Mouse (Mus musculus) heart, postnatal 14 days (tissue): ENCODE data around the gene Chdh. TPM values are rescaled to one million over a fixed set of nuclear protein-coding genes. Genes with fewer than 3 reads are reported as not detected.

Experiments used
- DNase-seq, 2 experiments: peaks; one replicate each; pipeline ENCODE4 v3.0.0; 2021 to 2022
- intact Hi-C: fragments of 180-260 bp; cut with DNase I; formaldehyde crosslinking; loops from one replicate; pipeline ENCODE4 v1.15.1; 2025
- long read RNA-seq, 2 experiments: library from polyadenylated mRNA; stranded (forward); transcript quantifications; one replicate each; pipeline ENCODE4 v2.0.0; 2021
- total RNA-seq, 2 experiments: library from RNA; stranded (reverse); gene quantifications; 2 replicates each; pipeline ENCODE4 v1.2.3; 2021

Chdh gene
- total RNA-seq = under 1 TPM; 0.49 to 0.84 TPM
- long read RNA-seq, experiment 1 = 0 reads
- long read RNA-seq, experiment 2 = 0 reads

- intact Hi-C loops = no loop called here
Observed at GRCm38 (mm10) chr14:30008733-30009575, at the start of gene Chdh, which contains the start of gene Il17rb. Gene Chdh (plus strand): TSS chr14:30009023. Gene Il17rb (minus strand): TSS chr14:30008896.

GRCm38 (mm10) chr14:29967611-29968010 lies 41.2 kb upstream of the Chdh start:
- no peak for DNase-seq
- intact Hi-C loops = no loop called here

More at GRCm38 (mm10) chr14:30008733-30009575, at the start of gene Chdh, which contains the start of gene Il17rb:
- DNase-seq = peak; percentile 60 to 61

- peak; percentile 89 to 93 for DNase-seq
- intact Hi-C loops = no loop called here
Observed at GRCm38 (mm10) chr14:29968075-29968821, 40.6 kb upstream of the Chdh start, which contains the start of gene Selenok. Gene Selenok (plus strand): TSS chr14:29968308.

- DNase-seq = no peak
- intact Hi-C loops = no loop called here
Observed at GRCm38 (mm10) chr14:29971446-29971845, 37.4 kb upstream of the Chdh start.

- DNase-seq = no peak
- intact Hi-C loops = no loop called here
Observed at GRCm38 (mm10) chr14:29971993-29972392, 36.8 kb upstream of the Chdh start.

- DNase-seq = no peak
- intact Hi-C loops = no loop called here
Observed at GRCm38 (mm10) chr14:29976927-29977326, 31.9 kb upstream of the Chdh start.

GRCm38 (mm10) chr14:29978254-29979204 lies 30.3 kb upstream of the Chdh start, which contains the start of gene Actr8:
Gene Actr8 (plus strand): TSS chr14:29978337.
- intact Hi-C loops = no loop called here
- DNase-seq = peak; percentile 96

GRCm38 (mm10) chr14:29980447-29981205 lies 28.2 kb upstream of the Chdh start:
- intact Hi-C loops = no loop called here
- peak in 1 of 2 experiments; percentile 26 for DNase-seq

- intact Hi-C loops = no loop called here
- no peak for DNase-seq
Observed at GRCm38 (mm10) chr14:29986096-29986495, 22.7 kb upstream of the Chdh start.

- intact Hi-C loops = no loop called here
- no peak for DNase-seq
Observed at GRCm38 (mm10) chr14:29987276-29987675, 21.5 kb upstream of the Chdh start.

- intact Hi-C loops = no loop called here
- no peak for DNase-seq
Observed at GRCm38 (mm10) chr14:29987739-29988138, 21.1 kb upstream of the Chdh start.

GRCm38 (mm10) chr14:29988337-29988736 lies 20.5 kb upstream of the Chdh start:
- intact Hi-C loops = no loop called here
- DNase-seq = no peak

- intact Hi-C loops = no loop called here
- DNase-seq = no peak
Observed at GRCm38 (mm10) chr14:29994976-29995375, 13.8 kb upstream of the Chdh start.

- intact Hi-C loops = no loop called here
- no peak for DNase-seq
Observed at GRCm38 (mm10) chr14:29996000-29996751, 12.6 kb upstream of the Chdh start.

GRCm38 (mm10) chr14:29997345-29997744 lies 11.5 kb upstream of the Chdh start:
- intact Hi-C loops = no loop called here
- DNase-seq = no peak

GRCm38 (mm10) chr14:29998747-29999474 lies 9.9 kb upstream of the Chdh start:
- DNase-seq = no peak
- intact Hi-C loops = no loop called here

- no peak for DNase-seq
- intact Hi-C loops = no loop called here
Observed at GRCm38 (mm10) chr14:29999475-29999811, 9.4 kb upstream of the Chdh start.
